Mouse (Mus musculus): Measurements from ENCODE around the gene 9530068E07Rik. TPM values are rescaled to one million over a fixed set of nuclear protein-coding genes. Genes with fewer than 3 reads are reported as not detected.
"Not testable (repeated sequence)": the region's sequence is repeated elsewhere in the genome, so short reads cannot be mapped to it uniquely, and the experiment has no call there.

The 9530068E07Rik gene
- polyA plus RNA-seq, 1 experiment: 60.8 TPM

- no peak for DNase-seq (ENCODE audit: low read depth, low spot score)
- 94% methylated on average over 2 of the region's 2 CpGs for WGBS
Measured at GRCm38 (mm10) chr11:52370135-52370452, 26.1 kb upstream of the 9530068E07Rik start.

GRCm38 (mm10) chr11:52370538-52370937 lies 25.7 kb upstream of the 9530068E07Rik start:
- no peak for DNase-seq (ENCODE audit: low read depth, low spot score)
- WGBS: 18% methylated on average over 2 of the region's 2 CpGs

- no peak for DNase-seq (ENCODE audit: low read depth, low spot score)
- 44% methylated on average over 7 of the region's 7 CpGs for WGBS
Measured at GRCm38 (mm10) chr11:52373841-52374240, 22.4 kb upstream of the 9530068E07Rik start.

- 38% methylated on average over 6 of the region's 6 CpGs for WGBS
- no peak for DNase-seq (ENCODE audit: low read depth, low spot score)
Measured at GRCm38 (mm10) chr11:52374340-52374739, 21.9 kb upstream of the 9530068E07Rik start.

GRCm38 (mm10) chr11:52377579-52377978 lies 18.6 kb upstream of the 9530068E07Rik start:
- WGBS: 74% methylated on average over 4 of the region's 4 CpGs
- DNase-seq (ENCODE audit: low read depth, low spot score): no peak

- no peak for DNase-seq (ENCODE audit: low read depth, low spot score)
Measured at GRCm38 (mm10) chr11:52379241-52379640, 17.0 kb upstream of the 9530068E07Rik start.

GRCm38 (mm10) chr11:52383741-52384140 lies 12.5 kb upstream of the 9530068E07Rik start:
- no peak for DNase-seq (ENCODE audit: low read depth, low spot score)
- 84% methylated on average over 14 of the region's 14 CpGs for WGBS

More at GRCm38 (mm10) chr11:52379241-52379640, 17.0 kb upstream of the 9530068E07Rik start:
- 89% methylated on average over 3 of the region's 3 CpGs for WGBS

- WGBS: 38% methylated on average over 3 of the region's 3 CpGs
- DNase-seq (ENCODE audit: low read depth, low spot score): no peak
Measured at GRCm38 (mm10) chr11:52384667-52385066, 11.6 kb upstream of the 9530068E07Rik start.

GRCm38 (mm10) chr11:52386892-52387291 lies 9.3 kb upstream of the 9530068E07Rik start:
- WGBS: 83% methylated on average over 3 of the region's 3 CpGs
- no peak for DNase-seq (ENCODE audit: low read depth, low spot score)

- no peak for DNase-seq (ENCODE audit: low read depth, low spot score)
- 91% methylated on average over 12 of the region's 12 CpGs for WGBS
Measured at GRCm38 (mm10) chr11:52388150-52388549, 8.1 kb upstream of the 9530068E07Rik start.

- DNase-seq (ENCODE audit: low read depth, low spot score): not testable (repeated sequence)
- WGBS: 77% methylated on average over 5 of the region's 5 CpGs
Measured at GRCm38 (mm10) chr11:52388979-52389378, 7.2 kb upstream of the 9530068E07Rik start.

GRCm38 (mm10) chr11:52389933-52390332 lies 6.3 kb upstream of the 9530068E07Rik start:
- no peak for DNase-seq (ENCODE audit: low read depth, low spot score)
- WGBS: 89% methylated on average over 7 of the region's 7 CpGs

- 27% methylated on average over 4 of the region's 4 CpGs for WGBS
- no peak for DNase-seq (ENCODE audit: low read depth, low spot score)
Measured at GRCm38 (mm10) chr11:52394494-52394893, 1.7 kb upstream of the 9530068E07Rik start.

GRCm38 (mm10) chr11:52395343-52395742 lies 885 bp upstream of the 9530068E07Rik start:
- no peak for DNase-seq (ENCODE audit: low read depth, low spot score)
- WGBS: 48% methylated on average over 4 of the region's 4 CpGs

- under 1% methylated on average over 33 of the region's 33 CpGs for WGBS
- DNase-seq (ENCODE audit: low read depth, low spot score): no peak
Measured at GRCm38 (mm10) chr11:52396597-52397188, 465 bp downstream of the 9530068E07Rik start.

GRCm38 (mm10) chr11:52397385-52397987 lies 1.3 kb downstream of the 9530068E07Rik start:
- WGBS: 71% methylated on average over 4 of the region's 4 CpGs
- DNase-seq (ENCODE audit: low read depth, low spot score): no peak

- no peak for DNase-seq (ENCODE audit: low read depth, low spot score)
- WGBS: 61% methylated on average over 2 of the region's 2 CpGs
Measured at GRCm38 (mm10) chr11:52401476-52401875, 5.2 kb downstream of the 9530068E07Rik start.

GRCm38 (mm10) chr11:52402566-52402965 lies 6.3 kb downstream of the 9530068E07Rik start:
- no peak for DNase-seq (ENCODE audit: low read depth, low spot score)
- WGBS: 46% methylated on average over 1 of the region's 1 CpGs

GRCm38 (mm10) chr11:52404209-52404608 lies 8.0 kb downstream of the 9530068E07Rik start:
- WGBS: 77% methylated on average over 5 of the region's 5 CpGs
- no peak for DNase-seq (ENCODE audit: low read depth, low spot score)

GRCm38 (mm10) chr11:52405196-52405688 lies 9.0 kb downstream of the 9530068E07Rik start:
- WGBS: 86% methylated on average over 9 of the region's 9 CpGs
- DNase-seq (ENCODE audit: low read depth, low spot score): no peak

- DNase-seq (ENCODE audit: low read depth, low spot score): no peak
- WGBS: 78% methylated on average over 5 of the region's 5 CpGs
Measured at GRCm38 (mm10) chr11:52409316-52409715, 13.1 kb downstream of the 9530068E07Rik start.

All from large intestine, adult 2 months (tissue).